Mouse (Mus musculus) intestine, postnatal 0 days (tissue): ENCODE measurements around the gene Xpo4. TPM values are rescaled to one million over a fixed set of nuclear protein-coding genes. Genes with fewer than 3 reads are reported as not detected.
A peak's percentile ranks its signal among the peaks of the same experiment; 100 is the strongest.

Experiments
- ATAC-seq: fragments of 200-750 bp; cut with Nextera tagmentation; 2 replicates; pipeline ENCODE4 v1.8.0; 2017; ENCODE audit warnings: mild to moderate bottlenecking, moderate TSS enrichment, moderate library complexity
- H3K27ac ChIP-seq: fragments of 300-500 bp; sonication (generic); 2 replicates; pipeline ENCODE4 v1.5.1; 2014; ENCODE audit warnings: mild to moderate bottlenecking, low read depth, low read length, moderate library complexity
- H3K27me3 ChIP-seq: fragments of 300-500 bp; sonication (generic); replicated peaks from 2 replicates; pipeline ENCODE4 v1.6.1; 2014; ENCODE audit warnings: low read length, mixed read lengths; ENCODE audit not compliant: control insufficient read depth, insufficient read depth
- H3K36me3 ChIP-seq: fragments of 300-500 bp; sonication (generic); 2 replicates; pipeline ENCODE4 v1.6.1; 2014; ENCODE audit warnings: mild to moderate bottlenecking, moderate library complexity; ENCODE audit not compliant: control insufficient read depth, insufficient read depth
- H3K4me1 ChIP-seq: fragments of 300-500 bp; sonication (generic); replicated peaks from 2 replicates; pipeline ENCODE4 v1.6.1; 2014; ENCODE audit warnings: antibody characterized with exemption, low read length, mixed read lengths; ENCODE audit not compliant: control insufficient read depth, insufficient read depth
- H3K4me2 ChIP-seq: fragments of 300-500 bp; sonication (generic); replicated peaks from 2 replicates; pipeline ENCODE4 v1.6.1; 2014; ENCODE audit warnings: low read depth, mild to moderate bottlenecking, moderate library complexity
- H3K4me3 ChIP-seq: fragments of 300-500 bp; sonication (generic); 2 replicates; pipeline ENCODE4 v1.5.1; 2014; ENCODE audit warnings: low read depth, low read length
- H3K9ac ChIP-seq: fragments of 300-500 bp; sonication (generic); 2 replicates; pipeline ENCODE4 v1.6.1; 2014; ENCODE audit warnings: mild to moderate bottlenecking, low read depth, low read length
- H3K9me3 ChIP-seq: fragments of 300-500 bp; sonication (generic); 2 replicates; pipeline ENCODE4 v1.6.1; 2016; ENCODE audit warnings: mixed run types; ENCODE audit not compliant: control insufficient read depth
- CTCF ChIP-seq: sonication (generic); IDR thresholded peaks from 2 replicates; pipeline ENCODE4 v1.5.1; 2016; ENCODE audit warnings: low read depth, mild to moderate bottlenecking, control low read depth, antibody characterized with exemption, moderate library complexity
- WGBS: fragments of 180-500 bp; shearing (Covaris S2); extraction: QIAGEN DNeasy Blood & Tissue Kit; methylation state at CpG from one replicate; pipeline ENCODE4 v1.1.7; 2014; 5-methylcytosine and 5-hydroxymethylcytosine counted together
- polyA plus RNA-seq: library from polyadenylated mRNA; unstranded; fragments of >200 nt; fragmentation: Nextera tagmentation; extraction: Ambion mirVana; gene quantifications from 2 replicates; pipeline ENCODE4 v1.2.1, GENCODE M21; 2015

The Xpo4 gene
- polyA plus RNA-seq, 1 experiment from 2014 or later = 7.3 TPM

GRCm38 (mm10) chr14:57706760-57707099 lies 41.5 kb upstream of the Xpo4 start:
- H3K27me3 ChIP-seq = no peaks in the 10 kb centered on the region
- H3K4me3 ChIP-seq = no peak overlapping the region
- TF ChIP-seq CTCF = no peak
- ATAC-seq = no peak
- peaks cover 9% of the 10 kb centered on the region; the same call in 1 of the 2 replicates for H3K36me3 ChIP-seq
- no peak overlapping the region for H3K9ac ChIP-seq
- H3K4me2 ChIP-seq = no peak overlapping the region
- H3K4me1 ChIP-seq = peaks cover 10% of the 10 kb centered on the region; the same call in 1 of the 2 replicates
- no peaks in the 10 kb centered on the region for H3K9me3 ChIP-seq
- 86% methylated on average over 4 of the region's 4 CpGs for WGBS
- H3K27ac ChIP-seq = no peak overlapping the region; the same call in 1 of the 2 replicates

DNA sequence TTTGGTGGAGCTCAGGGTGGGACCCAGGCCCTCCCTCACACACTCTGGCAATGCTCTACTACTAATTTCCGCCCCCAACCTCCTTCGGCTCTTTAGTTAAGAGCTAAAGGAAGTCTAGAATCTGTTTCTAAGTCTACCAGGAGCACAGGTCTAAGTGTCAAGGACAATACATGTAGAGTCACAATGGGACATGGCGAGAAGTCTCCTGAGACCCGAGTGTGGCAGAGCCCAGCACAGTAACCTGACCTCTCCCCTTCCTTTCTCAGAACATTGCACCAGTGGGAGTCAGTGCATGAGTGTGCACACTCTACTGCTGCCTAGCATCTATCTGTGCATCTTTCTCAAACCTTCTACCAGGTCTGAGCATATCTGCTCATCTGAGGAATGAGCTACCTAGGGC lies 40.5 kb upstream of the Xpo4 start:
- no peak for ATAC-seq
- Histone ChIP-seq H3K9ac (no peak overlapping the region), H3K4me3 (no peak overlapping the region), H3K4me2 (no peak overlapping the region), H3K36me3 (peaks cover 9% of the 10 kb centered on the region; the same call in 1 of the 2 replicates), H3K27ac (no peak overlapping the region), H3K9me3 (no peaks in the 10 kb centered on the region), H3K4me1 (peaks cover 10% of the 10 kb centered on the region; the same call in 1 of the 2 replicates), H3K27me3 (no peaks in the 10 kb centered on the region)
- no peak for TF ChIP-seq CTCF
- 88% methylated on average over 4 of the region's 4 CpGs for WGBS

- TF ChIP-seq CTCF = no peak
- WGBS = 81% methylated on average over 4 of the region's 4 CpGs
- no peak overlapping the region for H3K9ac ChIP-seq
- no peak overlapping the region for H3K4me2 ChIP-seq
- H3K27ac ChIP-seq = no peak overlapping the region
- H3K4me3 ChIP-seq = no peak overlapping the region
- ATAC-seq = no peak
- H3K9me3 ChIP-seq = no peaks in the 10 kb centered on the region
- H3K4me1 ChIP-seq = peaks cover 10% of the 10 kb centered on the region; the same call in 1 of the 2 replicates
- no peaks in the 10 kb centered on the region for H3K27me3 ChIP-seq
- peaks cover 13% of the 10 kb centered on the region; the same call in 1 of the 2 replicates for H3K36me3 ChIP-seq
Observed at GRCm38 (mm10) chr14:57705075-57705474, 39.8 kb upstream of the Xpo4 start.

DNA sequence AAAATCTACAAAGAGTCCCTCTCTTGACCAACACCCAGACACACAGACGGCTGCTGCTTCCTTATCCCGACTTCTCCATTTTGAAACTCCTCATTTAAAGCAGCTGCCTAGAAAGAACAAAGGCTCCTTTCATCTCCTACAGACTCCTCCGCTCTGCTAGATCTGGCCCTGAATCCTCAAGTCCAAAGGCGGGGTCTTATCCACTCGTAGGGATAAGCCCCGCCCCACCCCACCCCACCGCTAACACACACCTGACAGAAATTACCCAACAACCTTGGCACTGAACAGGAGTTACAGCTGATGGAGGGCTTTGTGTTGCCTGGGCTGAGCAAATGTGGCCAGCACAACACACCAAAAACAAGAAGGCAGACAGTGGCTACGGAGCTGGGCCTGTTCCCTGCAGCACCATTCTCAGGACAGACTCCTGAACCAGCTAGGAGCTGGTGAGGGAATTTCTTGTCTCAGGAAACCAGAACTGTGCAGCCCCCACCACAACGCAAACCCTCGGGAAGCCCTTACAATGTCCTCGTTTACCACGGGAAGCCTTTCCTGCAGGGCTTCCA lies 36.8 kb upstream of the Xpo4 start:
- Histone ChIP-seq H3K27ac (peak overlapping the region; percentile 28; the same call in 1 of the 2 replicates), H3K36me3 (peaks cover 31% of the 10 kb centered on the region), H3K4me2 (no peak overlapping the region), H3K9ac (no peak overlapping the region), H3K27me3 (no peaks in the 10 kb centered on the region), H3K4me1 (no peaks in the 10 kb centered on the region), H3K9me3 (no peaks in the 10 kb centered on the region), H3K4me3 (no peak overlapping the region)
- peak; percentile 88 for ATAC-seq
- WGBS = 51% methylated on average over 12 of the region's 12 CpGs
- TF ChIP-seq CTCF = no peak

DNA sequence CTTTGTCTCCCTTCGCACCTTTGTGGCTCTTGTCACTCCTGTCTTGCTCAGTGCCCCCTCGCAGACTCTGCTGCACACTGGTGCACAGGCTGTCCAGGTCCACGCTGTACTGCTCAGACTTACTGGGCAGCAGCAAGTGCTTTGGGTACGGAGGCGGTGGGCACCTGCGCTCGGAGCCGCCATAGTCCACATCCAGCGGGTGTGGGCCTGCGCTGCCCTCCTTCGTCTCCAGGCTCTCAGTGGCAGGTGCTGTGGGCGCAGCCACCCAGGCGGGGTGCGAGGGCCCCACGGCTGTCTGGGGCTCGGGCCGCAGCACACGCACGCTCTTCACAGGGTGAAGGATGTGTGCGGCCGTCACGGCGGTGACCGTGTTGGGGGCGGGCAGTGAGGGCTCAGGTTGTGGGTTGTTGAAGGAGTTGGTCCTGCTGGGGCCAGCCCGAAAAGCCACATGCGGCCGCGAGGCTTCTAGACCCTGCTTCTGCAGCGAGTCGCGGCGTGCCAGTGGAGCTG lies 34.3 kb upstream of the Xpo4 start:
- TF ChIP-seq CTCF = no peak
- ATAC-seq = no peak
- H3K36me3 ChIP-seq = peaks cover 46% of the 10 kb centered on the region

GRCm38 (mm10) chr14:57699016-57699415 lies 33.8 kb upstream of the Xpo4 start:
- peaks cover 51% of the 10 kb centered on the region for H3K36me3 ChIP-seq
- H3K9me3 ChIP-seq = no peaks in the 10 kb centered on the region
- H3K4me2 ChIP-seq = no peak overlapping the region
- WGBS = 84% methylated on average over 10 of the region's 10 CpGs
- no peaks in the 10 kb centered on the region for H3K27me3 ChIP-seq
- H3K4me1 ChIP-seq = no peaks in the 10 kb centered on the region
- no peak overlapping the region for H3K4me3 ChIP-seq
- no peak for ATAC-seq
- no peak for TF ChIP-seq CTCF
- H3K9ac ChIP-seq = no peak overlapping the region
- no peak overlapping the region for H3K27ac ChIP-seq

More for the DNA sequence above, 34.3 kb upstream of the Xpo4 start:
- Histone ChIP-seq H3K4me1 (no peaks in the 10 kb centered on the region), H3K9ac (no peak overlapping the region), H3K9me3 (no peaks in the 10 kb centered on the region), H3K4me2 (no peak overlapping the region), H3K27ac (no peak overlapping the region), H3K4me3 (no peak overlapping the region), H3K27me3 (no peaks in the 10 kb centered on the region)
- WGBS = 95% methylated on average over 33 of the region's 33 CpGs
